Mouse (Mus musculus) frontal cortex, adult 2 months (tissue): Measurements from ENCODE around the gene Lypd6b. TPM values are rescaled to one million over a fixed set of nuclear protein-coding genes. Genes with fewer than 3 reads are reported as not detected.

Experiments
- DNase-seq, 2 experiments: peaks; one replicate each; pipeline ENCODE4 v3.0.0; 2022; ENCODE audit warnings: low spot score in 1 of 2; ENCODE audit errors: extremely low spot score in 1 of 2
- polyA plus RNA-seq: library from polyadenylated mRNA; depleted of rRNA; stranded (reverse); fragments of >200 nt; gene quantifications from 2 replicates; pipeline ENCODE4 v1.2.3, GENCODE M21; 2012

Lypd6b gene
- polyA plus RNA-seq, 1 experiment: 7.5 TPM

- no peak for DNase-seq
Observed at GRCm38 (mm10) chr2:49768916-49769315, 18.6 kb upstream of the Lypd6b start.

GRCm38 (mm10) chr2:49770440-49770839 lies 17.0 kb upstream of the Lypd6b start:
- DNase-seq: no peak

GRCm38 (mm10) chr2:49771172-49771571 lies 16.3 kb upstream of the Lypd6b start:
- no peak for DNase-seq

GRCm38 (mm10) chr2:49773194-49773931 lies 14.1 kb upstream of the Lypd6b start:
- no peak for DNase-seq

GRCm38 (mm10) chr2:49774180-49774579 lies 13.3 kb upstream of the Lypd6b start:
- no peak for DNase-seq

GRCm38 (mm10) chr2:49775187-49775586 lies 12.3 kb upstream of the Lypd6b start:
- no peak for DNase-seq

GRCm38 (mm10) chr2:49775735-49776134 lies 11.8 kb upstream of the Lypd6b start:
- no peak for DNase-seq

- DNase-seq: no peak
Observed at GRCm38 (mm10) chr2:49776407-49776806, 11.1 kb upstream of the Lypd6b start.

- no peak for DNase-seq
Observed at GRCm38 (mm10) chr2:49788051-49788418, 547 bp downstream of the Lypd6b start.

GRCm38 (mm10) chr2:49788643-49789042 lies 1.2 kb downstream of the Lypd6b start:
- DNase-seq: peak in 1 of 2 experiments; percentile 22

GRCm38 (mm10) chr2:49789078-49789477 lies 1.6 kb downstream of the Lypd6b start:
- no peak for DNase-seq

GRCm38 (mm10) chr2:49789504-49789903 lies 2.0 kb downstream of the Lypd6b start:
- no peak for DNase-seq

GRCm38 (mm10) chr2:49797444-49798143 lies 10.1 kb downstream of the Lypd6b start:
- DNase-seq: peak in 1 of 2 experiments; percentile 36

GRCm38 (mm10) chr2:49804448-49804847 lies 17.0 kb downstream of the Lypd6b start:
- DNase-seq: no peak

- peak in 1 of 2 experiments; percentile 49 for DNase-seq
Observed at GRCm38 (mm10) chr2:49805736-49806371, 18.4 kb downstream of the Lypd6b start.

- DNase-seq: no peak
Observed at GRCm38 (mm10) chr2:49809496-49809895, 22.0 kb downstream of the Lypd6b start.

GRCm38 (mm10) chr2:49811420-49811819 lies 23.9 kb downstream of the Lypd6b start:
- DNase-seq: no peak

GRCm38 (mm10) chr2:49811871-49812363 lies 24.4 kb downstream of the Lypd6b start:
- no peak for DNase-seq

- DNase-seq: no peak
Observed at GRCm38 (mm10) chr2:49813151-49813550, 25.7 kb downstream of the Lypd6b start.

- DNase-seq: no peak
Observed at GRCm38 (mm10) chr2:49814011-49814410, 26.5 kb downstream of the Lypd6b start.

- no peak for DNase-seq
Observed at GRCm38 (mm10) chr2:49815696-49816320, 28.3 kb downstream of the Lypd6b start.
